Mouse (Mus musculus) MEL (cell line): Measurements from ENCODE around the gene Tmem126b.

Source experiments
- CTCF ChIP-seq, 3 experiments: IDR thresholded peaks in 2 of 3; conservative IDR thresholded peaks in 1 of 3; 2 replicates each; pipeline ENCODE4 v1.5.1; 2011 to 2012; ENCODE audit warnings: low read length in 3 of 3, low read depth in 2 of 3, mild to moderate bottlenecking in 2 of 3, improper control_type of control experiment in 1 of 3, inconsistent platforms in 1 of 3, mixed read lengths in 1 of 3, moderate library complexity in 1 of 3; ENCODE audit not compliant: control insufficient read depth in 1 of 3, insufficient read depth in 1 of 3, poor library complexity in 1 of 3, severe bottlenecking in 1 of 3
- EP300 ChIP-seq, 2 experiments: IDR thresholded peaks; 2 replicates each; pipeline ENCODE4 v1.6.1; 2011; ENCODE audit warnings: improper control_type of control experiment in 2 of 2, low read length in 2 of 2, low read depth in 1 of 2, mild to moderate bottlenecking in 1 of 2
- GABPA ChIP-seq: IDR thresholded peaks from 2 replicates; pipeline ENCODE4 v1.6.1; 2012; ENCODE audit warnings: low read depth, mild to moderate bottlenecking, inconsistent platforms, low read length, improper control_type of control experiment, moderate library complexity
- HCFC1 ChIP-seq: IDR thresholded peaks from 2 replicates; pipeline ENCODE4 v1.6.1; 2012; ENCODE audit warnings: low read depth, mild to moderate bottlenecking, inconsistent platforms, low read length, improper control_type of control experiment, moderate library complexity
- POLR2AphosphoS5 ChIP-seq: IDR thresholded peaks from 2 replicates; pipeline ENCODE4 v1.6.1; 2012; ENCODE audit warnings: low read depth, borderline replicate concordance, mild to moderate bottlenecking, inconsistent platforms, low read length, moderate library complexity, mixed read lengths
- RAD21 ChIP-seq: IDR thresholded peaks from 2 replicates; pipeline ENCODE4 v1.6.1; 2011; ENCODE audit warnings: mild to moderate bottlenecking, low read depth, low read length, improper control_type of control experiment
- SIN3A ChIP-seq: IDR thresholded peaks from 2 replicates; pipeline ENCODE4 v1.6.1; 2012; ENCODE audit warnings: low read length, improper control_type of control experiment, inconsistent platforms
- TAL1 ChIP-seq: IDR thresholded peaks from 2 replicates; pipeline ENCODE4 v1.6.1; 2012; ENCODE audit warnings: mild to moderate bottlenecking, inconsistent platforms, low read length, moderate library complexity, mixed read lengths

DNA sequence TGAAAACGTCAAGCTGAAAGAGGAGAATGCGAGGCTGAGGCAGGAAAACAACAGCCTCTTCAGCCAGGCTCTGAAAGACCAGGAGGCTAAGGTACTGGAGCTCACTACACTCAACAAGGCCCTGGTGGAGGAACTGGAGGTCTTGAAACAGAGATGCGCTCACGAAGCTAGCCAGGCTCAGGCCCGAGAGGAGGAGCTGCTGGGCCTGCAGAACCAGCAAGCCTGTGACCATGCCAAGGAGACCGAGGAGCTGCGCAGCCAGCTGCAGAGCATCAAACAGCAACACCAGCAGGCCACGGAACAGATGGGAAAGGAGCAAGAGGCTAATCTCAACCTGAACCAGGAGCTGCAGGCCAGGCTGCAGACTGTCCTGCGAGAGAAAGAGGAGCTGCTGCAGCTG lies 48.8 kb downstream of the Tmem126b start:
- TF ChIP-seq CTCF (IDR thresholded peaks at IDR 0.05 in 2 of 3, conservative IDR thresholded peaks at IDR 0.05 in 1 of 3; ENCODE audit: control insufficient read depth in 1 of 3, insufficient read depth in 1 of 3, low read depth in 2 of 3, low read length in 3 of 3, poor library complexity in 1 of 3, severe bottlenecking in 1 of 3) (no peak), EP300 (IDR thresholded peaks at IDR 0.05; ENCODE audit: low read depth in 1 of 2, low read length in 2 of 2) (no peak), SIN3A (no peak), GABPA (no peak), POLR2AphosphoS5 (no peak), TAL1 (no peak), RAD21 (no peak), HCFC1 (no peak)
